Mouse (Mus musculus): ENCODE measurements around the gene Wwox.

GRCm38 (mm10) chr8:114927412-114927811 is 488.0 kb downstream of the Wwox start:
- no peak for TF ChIP-seq RAD21 (IDR thresholded peaks at IDR 0.05; ENCODE audit: low read depth, low read length)
- TF ChIP-seq TCF12 (IDR thresholded peaks at IDR 0.05; ENCODE audit: low read depth, low read length) = no peak
- TF ChIP-seq CTCF (conservative IDR thresholded peaks at IDR 0.05 in 1 of 2, IDR thresholded peaks at IDR 0.05 in 1 of 2; ENCODE audit: low read depth in 2 of 2, low read length in 2 of 2) = no peak
- TF ChIP-seq EP300 (IDR thresholded peaks at IDR 0.05; ENCODE audit: low read length) = no peak
- no peak for TF ChIP-seq ZC3H11A (IDR thresholded peaks at IDR 0.05; ENCODE audit: low read depth, low read length)
